7 mouse cellular contexts compared by ENCODE assay signal in the genomic region with DNA sequence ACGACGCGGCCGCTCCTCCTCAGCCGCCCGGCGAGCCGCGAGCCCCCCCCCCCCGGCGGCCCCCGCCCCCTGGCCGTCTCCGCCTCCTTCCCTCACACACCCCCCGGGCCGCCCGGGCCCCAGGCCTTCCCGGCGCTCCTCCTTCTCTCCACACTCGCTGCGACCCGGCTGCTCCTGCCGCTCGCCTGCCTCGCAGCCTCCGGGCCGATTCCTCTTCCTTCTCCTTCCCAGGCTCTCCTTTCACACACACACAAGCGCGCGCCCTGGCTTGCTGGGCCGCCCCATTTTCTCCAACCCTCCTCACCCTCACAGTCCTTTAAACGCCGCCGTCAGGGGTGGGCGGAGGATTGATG. TPM values are rescaled to one million over a fixed set of nuclear protein-coding genes. Genes with fewer than 3 reads are reported as not detected.
DNase-seq lines count a peak whose midpoint lies in the region; ATAC-seq and TF ChIP-seq lines count a peak whose summit lies in the region.

No protein-coding gene starts in this region.

- peak; percentile 84 for ATAC-seq in lung, embryonic 14.5 days (ENCODE audit: insufficient read depth)
- ATAC-seq in erythroblast, adult 5-6 weeks (replicated peaks; ENCODE audit: low FRiP score, poor library complexity, severe bottlenecking), result peak; percentile 47
- peak; percentile 27 for ATAC-seq in inflammation-experienced regulatory T-cells, adult 6 months
- ATAC-seq in midbrain, embryonic 14.5 days (ENCODE audit: low FRiP score, low TSS enrichment), result no peak

- no peaks in the 10 kb centered on the region for H3K4me1 ChIP-seq in lung, embryonic 14.5 days (ENCODE audit: insufficient read depth)
- H3K4me1 ChIP-seq in midbrain, embryonic 14.5 days (ENCODE audit: control insufficient read depth, insufficient read depth, low read length), result peaks cover 14% of the 10 kb centered on the region

- H3K27ac ChIP-seq in lung, embryonic 14.5 days (ENCODE audit: low read depth), result peak overlapping the region; percentile 99
- H3K27ac ChIP-seq in midbrain, embryonic 14.5 days (replicated peaks; ENCODE audit: low read depth, low read length), result peak overlapping the region; percentile 99

- H3K27me3 ChIP-seq in lung, embryonic 14.5 days (ENCODE audit: insufficient read depth, low read length), result no peaks in the 10 kb centered on the region
- no peaks in the 10 kb centered on the region for H3K27me3 ChIP-seq in midbrain, embryonic 14.5 days (ENCODE audit: control insufficient read depth, insufficient read depth, low read length)

- TF ChIP-seq CTCF in lung, embryonic 14.5 days (IDR thresholded peaks at IDR 0.05; ENCODE audit: low read depth), result no peak

- no peaks in the 10 kb centered on the region for H3K9me3 ChIP-seq in lung, embryonic 14.5 days (ENCODE audit: low read depth, low read length)
- H3K9me3 ChIP-seq in midbrain, embryonic 14.5 days (ENCODE audit: control insufficient read depth, low read length), result no peaks in the 10 kb centered on the region

- peaks cover 16% of the 10 kb centered on the region for H3K36me3 ChIP-seq in lung, embryonic 14.5 days (ENCODE audit: insufficient read depth)
- peaks cover 15% of the 10 kb centered on the region for H3K36me3 ChIP-seq in midbrain, embryonic 14.5 days (ENCODE audit: control insufficient read depth, insufficient read depth, low read length)

- H3K4me2 ChIP-seq in lung, embryonic 14.5 days, result peak overlapping the region; percentile 90
- H3K4me2 ChIP-seq in midbrain, embryonic 14.5 days (ENCODE audit: low read length), result peak overlapping the region; percentile 88

- H3K4me3 ChIP-seq in lung, embryonic 14.5 days (ENCODE audit: low read depth, low read length), result peak overlapping the region; percentile 81
- H3K4me3 ChIP-seq in midbrain, embryonic 14.5 days (replicated peaks; ENCODE audit: low read depth, low read length), result peak overlapping the region; percentile 83

- peak overlapping the region; percentile 85 for H3K9ac ChIP-seq in lung, embryonic 14.5 days
- peak overlapping the region; percentile 92 for H3K9ac ChIP-seq in midbrain, embryonic 14.5 days (replicated peaks; ENCODE audit: low read length)

- WGBS in lung, embryonic 14.5 days, result 0% methylated on average over 17 of the region's 35 CpGs
- WGBS in midbrain, embryonic 14.5 days, result under 1% methylated on average over 15 of the region's 35 CpGs

- no peak for DNase-seq in lung, embryonic 14.5 days
- DNase-seq in lung, postnatal 25 days (ENCODE audit: low spot score), result no peak
- peak; percentile 71 for DNase-seq in adipocyte (ENCODE audit: low spot score)
- no peak for DNase-seq in midbrain, embryonic 14.5 days
- DNase-seq in MN1 (ENCODE audit: low spot score), result no peak

RNA-seq across cellular contexts. Expression of a gene that starts 16.0 kb away (rescaled TPM):
- polyA plus RNA-seq in lung, embryonic 14.5 days (2014; fragmentation: Nextera tagmentation; extraction: Ambion mirVana), result 23.6 and 23.8 TPM in 2 replicates
- total RNA-seq in erythroblast, adult 5-6 weeks (2015; ENCODE audit: low replicate concordance), result 6.7 and 7.3 TPM in 2 replicates
- total RNA-seq in erythroblast, adult 5-6 weeks (2017; ENCODE audit: low replicate concordance), result 3.1 and 12.8 TPM in 2 replicates
- polyA plus RNA-seq in inflammation-experienced regulatory T-cells, adult 6 months (2017; shearing (Covaris generic)), result 10 to 100 TPM; 29.3 to 53.7 (median 41.9) TPM
- polyA plus RNA-seq in midbrain, embryonic 14.5 days (2014; fragmentation: Nextera tagmentation; extraction: Ambion mirVana), result 38.6 and 50.5 TPM in 2 replicates
